Mouse (Mus musculus): ENCODE results near the gene Habp4. TPM values are rescaled to one million over a fixed set of nuclear protein-coding genes. Genes with fewer than 3 reads are reported as not detected.

Gene Habp4
- polyA plus RNA-seq, 2 experiments: 30.1 to 33.9 TPM

GRCm38 (mm10) chr13:64126316-64126715 lies 35.3 kb upstream of the Habp4 start:
- no peak for ATAC-seq (ENCODE audit: low FRiP score, low read depth)

GRCm38 (mm10) chr13:64128858-64129615 lies 32.6 kb upstream of the Habp4 start, which contains the start of gene Slc35d2:
Slc35d2 (minus strand) TSS chr13:64129368.
- Histone ChIP-seq H3K9me3 (ENCODE audit: control insufficient read depth, low read length) (no peaks in the 10 kb centered on the region), H3K4me3 (replicated peaks; ENCODE audit: low read length) (peak within 1 kb of the TSS; percentile 60), H3K9ac (ENCODE audit: low read depth, low read length, severe bottlenecking) (peak within 1 kb of the TSS; percentile 65), H3K27me3 (ENCODE audit: control insufficient read depth, insufficient read depth, low read length) (no peaks in the 10 kb centered on the region), H3K36me3 (ENCODE audit: control insufficient read depth, insufficient read depth, low read length) (0 out of 2 replicates have a peak, but pooled peaks cover 10% of the 10 kb centered on the region), H3K4me1 (ENCODE audit: control insufficient read depth, insufficient read depth, low read length) (no peaks in the 10 kb centered on the region), H3K4me2 (replicated peaks; ENCODE audit: low read depth, low read length, severe bottlenecking) (peak within 1 kb of the TSS; percentile 62), H3K27ac (replicated peaks; ENCODE audit: low read depth, low read length) (peak within 1 kb of the TSS; percentile 9)
- no peak for TF ChIP-seq POLR2A (IDR thresholded peaks at IDR 0.05; ENCODE audit: borderline replicate concordance, extremely low read depth, insufficient read depth, insufficient read length)
- ATAC-seq (ENCODE audit: low FRiP score, low read depth) (peak; percentile 81), DNase-seq (ENCODE audit: low spot score) (no peak)
- 14% methylated on average over 31 of the region's 44 CpGs for WGBS

More at GRCm38 (mm10) chr13:64126316-64126715, 35.3 kb upstream of the Habp4 start:
- Histone ChIP-seq H3K9me3 (ENCODE audit: control insufficient read depth, low read length) (0 out of 2 replicates have a peak, but pooled peaks cover 4% of the 10 kb centered on the region), H3K36me3 (ENCODE audit: control insufficient read depth, insufficient read depth, low read length) (no peaks in the 10 kb centered on the region), H3K4me2 (replicated peaks; ENCODE audit: low read depth, low read length, severe bottlenecking) (no peak overlapping the region), H3K9ac (ENCODE audit: low read depth, low read length, severe bottlenecking) (no peak overlapping the region), H3K4me3 (replicated peaks; ENCODE audit: low read length) (no peak overlapping the region), H3K4me1 (ENCODE audit: control insufficient read depth, insufficient read depth, low read length) (no peaks in the 10 kb centered on the region), H3K27ac (replicated peaks; ENCODE audit: low read depth, low read length) (no peak overlapping the region), H3K27me3 (ENCODE audit: control insufficient read depth, insufficient read depth, low read length) (no peaks in the 10 kb centered on the region)
- DNase-seq (ENCODE audit: low spot score): no peak
- WGBS: 64% methylated on average over 4 of the region's 4 CpGs
- no peak for TF ChIP-seq POLR2A (IDR thresholded peaks at IDR 0.05; ENCODE audit: borderline replicate concordance, extremely low read depth, insufficient read depth, insufficient read length)

GRCm38 (mm10) chr13:64129616-64130375 lies 31.8 kb upstream of the Habp4 start:
- no peak for TF ChIP-seq POLR2A (IDR thresholded peaks at IDR 0.05; ENCODE audit: borderline replicate concordance, extremely low read depth, insufficient read depth, insufficient read length)
- ATAC-seq (ENCODE audit: low FRiP score, low read depth) (peak; percentile 73), DNase-seq (ENCODE audit: low spot score) (peak; percentile 41)
- Histone ChIP-seq H3K27me3 (ENCODE audit: control insufficient read depth, insufficient read depth, low read length) (no peaks in the 10 kb centered on the region), H3K9ac (ENCODE audit: low read depth, low read length, severe bottlenecking) (peak overlapping the region; percentile 65), H3K36me3 (ENCODE audit: control insufficient read depth, insufficient read depth, low read length) (peaks cover 13% of the 10 kb centered on the region; the same call in 1 of the 2 replicates), H3K4me1 (ENCODE audit: control insufficient read depth, insufficient read depth, low read length) (no peaks in the 10 kb centered on the region), H3K9me3 (ENCODE audit: control insufficient read depth, low read length) (no peaks in the 10 kb centered on the region), H3K4me3 (replicated peaks; ENCODE audit: low read length) (peak overlapping the region; percentile 60), H3K4me2 (replicated peaks; ENCODE audit: low read depth, low read length, severe bottlenecking) (peak overlapping the region; percentile 62), H3K27ac (replicated peaks; ENCODE audit: low read depth, low read length) (peak overlapping the region; percentile 9; the same call in 1 of the 2 replicates)
- WGBS: 34% methylated on average over 15 of the region's 15 CpGs

DNA sequence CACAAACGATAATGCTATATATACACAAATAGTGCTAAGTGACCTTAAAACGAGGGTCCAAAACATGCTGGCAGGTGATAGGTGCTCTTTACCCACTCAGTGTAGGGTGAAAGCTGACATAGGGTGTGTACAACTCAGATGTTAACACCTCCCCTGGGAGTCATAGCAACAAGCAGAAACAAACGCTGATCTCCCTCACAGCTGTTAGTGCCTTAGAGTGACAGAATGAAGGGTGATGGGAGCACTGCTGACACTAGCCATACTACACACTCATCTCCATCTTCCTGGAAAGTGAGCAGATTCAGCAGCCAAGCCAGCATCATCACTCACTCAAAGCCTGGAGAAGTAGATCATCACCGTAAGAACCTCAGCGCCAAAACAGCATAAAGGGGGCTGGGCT lies 11.5 kb upstream of the Habp4 start:
- H3K27me3 ChIP-seq (ENCODE audit: control insufficient read depth, insufficient read depth, low read length): no peaks in the 10 kb centered on the region
- ATAC-seq (ENCODE audit: low FRiP score, low read depth) (no peak), DNase-seq (ENCODE audit: low spot score) (no peak)
- peaks cover 13% of the 10 kb centered on the region for H3K4me1 ChIP-seq (ENCODE audit: control insufficient read depth, insufficient read depth, low read length)
- H3K9me3 ChIP-seq (ENCODE audit: control insufficient read depth, low read length): no peaks in the 10 kb centered on the region
- WGBS: 73% methylated on average over 5 of the region's 5 CpGs
- no peak for TF ChIP-seq POLR2A (IDR thresholded peaks at IDR 0.05; ENCODE audit: borderline replicate concordance, extremely low read depth, insufficient read depth, insufficient read length)
- H3K27ac ChIP-seq (replicated peaks; ENCODE audit: low read depth, low read length): no peak overlapping the region
- H3K4me3 ChIP-seq (replicated peaks; ENCODE audit: low read length): no peak overlapping the region
- no peak overlapping the region; the same call in 1 of the 2 replicates for H3K9ac ChIP-seq (ENCODE audit: low read depth, low read length, severe bottlenecking)
- H3K36me3 ChIP-seq (ENCODE audit: control insufficient read depth, insufficient read depth, low read length): no peaks in the 10 kb centered on the region
- H3K4me2 ChIP-seq (replicated peaks; ENCODE audit: low read depth, low read length, severe bottlenecking): no peak overlapping the region

DNA sequence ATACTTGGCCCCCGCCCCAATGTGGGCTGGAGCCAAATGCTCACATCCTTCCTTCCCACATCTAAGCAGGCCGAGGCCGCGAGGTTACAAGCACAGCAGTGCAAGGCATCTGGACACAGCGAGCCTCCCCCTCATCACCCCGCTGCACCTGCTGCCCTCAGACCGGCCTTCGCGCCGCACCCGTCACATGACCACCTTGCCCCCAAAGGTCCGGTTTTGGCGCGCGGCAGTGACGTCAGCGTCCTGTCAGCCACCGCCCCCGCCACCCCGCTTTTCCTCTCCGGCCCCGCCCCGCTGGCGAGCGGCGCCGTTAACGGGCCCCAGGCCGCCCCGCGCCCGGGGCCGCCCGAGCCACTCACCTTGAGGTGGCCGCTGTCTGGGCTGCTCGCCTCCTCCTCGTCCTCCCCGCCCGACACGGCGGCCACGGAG lies 9.4 kb upstream of the Habp4 start:
- Histone ChIP-seq H3K36me3 (ENCODE audit: control insufficient read depth, insufficient read depth, low read length) (no peaks in the 10 kb centered on the region), H3K4me2 (replicated peaks; ENCODE audit: low read depth, low read length, severe bottlenecking) (peak overlapping the region; percentile 85), H3K4me3 (replicated peaks; ENCODE audit: low read length) (peak overlapping the region; percentile 89), H3K27ac (replicated peaks; ENCODE audit: low read depth, low read length) (peak overlapping the region; percentile 85), H3K9me3 (ENCODE audit: control insufficient read depth, low read length) (no peaks in the 10 kb centered on the region), H3K9ac (ENCODE audit: low read depth, low read length, severe bottlenecking) (peak overlapping the region; percentile 69), H3K4me1 (ENCODE audit: control insufficient read depth, insufficient read depth, low read length) (peaks cover 17% of the 10 kb centered on the region), H3K27me3 (ENCODE audit: control insufficient read depth, insufficient read depth, low read length) (no peaks in the 10 kb centered on the region)
- no peak for TF ChIP-seq POLR2A (IDR thresholded peaks at IDR 0.05; ENCODE audit: borderline replicate concordance, extremely low read depth, insufficient read depth, insufficient read length)
- peak; percentile 86 for DNase-seq (ENCODE audit: low spot score)
- WGBS: under 1% methylated on average over 26 of the region's 42 CpGs
- peak; percentile 7 for ATAC-seq (ENCODE audit: low FRiP score, low read depth)
